Mouse (Mus musculus) MEL (cell line): ENCODE data around the gene Cdc123. TPM values are rescaled to one million over a fixed set of nuclear protein-coding genes. Genes with fewer than 3 reads are reported as not detected.

Source experiments
- DNase-seq: peaks from one replicate; pipeline ENCODE4 v3.0.0; 2011; ENCODE audit warnings: low read depth, low spot score
- H3K27ac ChIP-seq: 2 replicates; pipeline ENCODE4 v1.5.1; 2012; ENCODE audit warnings: low read depth, mild to moderate bottlenecking, control low read depth, low read length, moderate library complexity; ENCODE audit not compliant: control insufficient read depth
- H3K27me3 ChIP-seq, 2 experiments: fragments of 150-350 bp in 1 of 2; sonication (generic) in 1 of 2; 2 replicates each; pipeline ENCODE4 v1.6.1; 2012; ENCODE audit warnings: low read length in 2 of 2, mild to moderate bottlenecking in 2 of 2, improper control_type of control experiment in 1 of 2, moderate library complexity in 1 of 2; ENCODE audit not compliant: insufficient read depth in 2 of 2, control insufficient read depth in 1 of 2
- H3K36me3 ChIP-seq, 2 experiments: 2 replicates each; pipeline ENCODE4 v1.6.1; 2012 to 2014; ENCODE audit warnings: low read length in 2 of 2, improper control_type of control experiment in 1 of 2, inconsistent platforms in 1 of 2, mild to moderate bottlenecking in 1 of 2; ENCODE audit not compliant: insufficient read depth in 2 of 2, control insufficient read depth in 1 of 2
- H3K4me1 ChIP-seq, 2 experiments: fragments of 150-350 bp in 1 of 2; sonication (generic) in 1 of 2; 2 replicates each; pipeline ENCODE4 v1.6.1; 2012; ENCODE audit warnings: low read length in 2 of 2, improper control_type of control experiment in 1 of 2, mild to moderate bottlenecking in 1 of 2; ENCODE audit not compliant: insufficient read depth in 2 of 2, control insufficient read depth in 1 of 2
- H3K4me3 ChIP-seq, 2 experiments: fragments of 150-350 bp in 1 of 2; sonication (generic) in 1 of 2; 2 replicates each; pipeline ENCODE4 v1.5.1; 2012; ENCODE audit warnings: low read depth in 2 of 2, low read length in 2 of 2, mild to moderate bottlenecking in 2 of 2, moderate library complexity in 2 of 2, control low read depth in 1 of 2, improper control_type of control experiment in 1 of 2; ENCODE audit not compliant: control insufficient read depth in 1 of 2, insufficient read depth in 1 of 2
- H3K79me2 ChIP-seq: 2 replicates; pipeline ENCODE4 v1.6.1; 2012; ENCODE audit warnings: mild to moderate bottlenecking, low read length, moderate library complexity; ENCODE audit not compliant: control insufficient read depth, poor library complexity, insufficient read depth
- H3K9ac ChIP-seq: 2 replicates; pipeline ENCODE4 v1.6.1; 2012; ENCODE audit warnings: low read depth, mild to moderate bottlenecking, control low read depth, low read length, moderate library complexity; ENCODE audit not compliant: control insufficient read depth, poor library complexity, severe bottlenecking
- H3K9me3 ChIP-seq: fragments of 150-350 bp; sonication (generic); replicated peaks from 2 replicates; pipeline ENCODE4 v1.6.1; 2012; ENCODE audit warnings: mild to moderate bottlenecking, low read length, improper control_type of control experiment, moderate library complexity; ENCODE audit not compliant: insufficient read depth
- CHD1 ChIP-seq: IDR thresholded peaks from 2 replicates; pipeline ENCODE4 v1.6.1; 2012; ENCODE audit warnings: low read depth, mild to moderate bottlenecking, inconsistent platforms, low read length, improper control_type of control experiment
- CHD2 ChIP-seq: IDR thresholded peaks from 2 replicates; pipeline ENCODE4 v1.6.1; 2011; ENCODE audit warnings: low read length, improper control_type of control experiment
- E2F4 ChIP-seq: IDR thresholded peaks from 2 replicates; pipeline ENCODE4 v1.6.1; 2011; ENCODE audit warnings: low read depth, low read length, improper control_type of control experiment, borderline replicate concordance
- GABPA ChIP-seq: IDR thresholded peaks from 2 replicates; pipeline ENCODE4 v1.6.1; 2012; ENCODE audit warnings: low read depth, mild to moderate bottlenecking, inconsistent platforms, low read length, improper control_type of control experiment, moderate library complexity
- GATA1 ChIP-seq: IDR thresholded peaks from 2 replicates; pipeline ENCODE4 v1.6.1; 2011; ENCODE audit warnings: low read depth, low read length, improper control_type of control experiment
- MXI1 ChIP-seq: IDR thresholded peaks from 2 replicates; pipeline ENCODE4 v1.6.1; 2011; ENCODE audit warnings: mild to moderate bottlenecking, low read depth, low read length, improper control_type of control experiment
- MYB ChIP-seq: IDR thresholded peaks from 2 replicates; pipeline ENCODE4 v1.6.1; 2011; ENCODE audit warnings: mild to moderate bottlenecking, low read depth, low read length, improper control_type of control experiment
- NELFE ChIP-seq: IDR thresholded peaks from 2 replicates; pipeline ENCODE4 v1.6.1; 2011; ENCODE audit warnings: low read depth, low read length, improper control_type of control experiment
- SMC3 ChIP-seq: IDR thresholded peaks from 2 replicates; pipeline ENCODE4 v1.6.1; 2011; ENCODE audit warnings: low read depth, low read length, improper control_type of control experiment
- TAL1 ChIP-seq: IDR thresholded peaks from 2 replicates; pipeline ENCODE4 v1.6.1; 2012; ENCODE audit warnings: mild to moderate bottlenecking, inconsistent platforms, low read length, moderate library complexity, mixed read lengths
- ZC3H11A ChIP-seq: IDR thresholded peaks from 2 replicates; pipeline ENCODE4 v1.6.1; 2012; ENCODE audit warnings: low read depth, mild to moderate bottlenecking, inconsistent platforms, low read length, improper control_type of control experiment
- ZNF384 ChIP-seq: IDR thresholded peaks from 2 replicates; pipeline ENCODE4 v1.6.1; 2012; ENCODE audit warnings: low read depth, mild to moderate bottlenecking, inconsistent platforms, low read length, improper control_type of control experiment
- polyA plus RNA-seq, 2 experiments: library from polyadenylated mRNA; stranded (reverse) in 1 of 2; unstranded in 1 of 2; fragments of >175 nt in 1 of 2; fragments of >200 nt in 1 of 2; gene quantifications; 2 replicates each; pipeline versions ENCODE4 v1.2.1 to v1.2.4; 2012; ENCODE audit warnings: low replicate concordance in 2 of 2, low read depth in 1 of 2; ENCODE audit not compliant: insufficient read length in 2 of 2, insufficient read depth in 1 of 2, missing spikeins in 1 of 2
- total RNA-seq: library from RNA; depleted of rRNA; stranded (reverse); fragments of 300-350 nt; gene quantifications from 2 replicates; pipeline ENCODE4 v1.2.3, GENCODE M21; 2012; rRNA removed

Cdc123 gene
- total and polyA plus RNA-seq, 3 experiments, result 190 to 770 (median 338) TPM

- Histone ChIP-seq H3K4me3 (no peak overlapping the region), H3K4me1 (peaks cover 0 to 7% of the 10 kb centered on the region in 2 experiments; a peak in 2 of 4 replicates), H3K27me3 (no peaks in the 10 kb centered on the region), H3K27ac (no peak overlapping the region), H3K79me2 (no peaks in the 10 kb centered on the region), H3K36me3 (peaks cover 0 to 5% of the 10 kb centered on the region in 2 experiments; a peak in 2 of 4 replicates), H3K9ac (no peak overlapping the region), H3K9me3 (no peaks in the 10 kb centered on the region)
- TF ChIP-seq ZNF384, result no peak
- TF ChIP-seq GATA1, result peak; percentile 36
- no peak for TF ChIP-seq E2F4
- DNase-seq, result peak; percentile 19
Observed at GRCm38 (mm10) chr2:5747545-5748043, 97.4 kb downstream of the Cdc123 start.

DNA sequence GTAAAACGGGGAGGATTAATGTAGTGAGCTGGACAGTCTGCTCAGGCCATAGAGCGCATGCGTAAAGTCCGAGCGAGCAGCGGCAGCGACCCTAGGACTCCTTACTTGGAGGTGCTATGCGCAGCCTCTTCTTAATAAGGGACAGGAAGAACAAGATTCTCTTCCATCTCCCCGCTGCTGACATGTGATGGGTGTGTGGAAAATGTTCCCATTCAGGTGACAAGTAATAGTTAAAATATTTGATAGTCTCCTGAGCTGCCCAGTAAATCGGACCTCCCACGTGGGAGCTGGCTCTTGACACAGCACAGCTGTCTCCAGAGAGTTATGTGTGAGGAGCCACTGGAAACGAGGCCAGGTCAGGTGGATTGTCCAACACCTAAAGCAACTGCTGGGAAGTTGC is 98.4 kb downstream of the Cdc123 start:
- TF ChIP-seq MYB (no peak), GABPA (no peak), CHD1 (no peak), SMC3 (no peak), NELFE (no peak), MXI1 (no peak), CHD2 (no peak), ZC3H11A (no peak), TAL1 (no peak)
- no peaks in the 10 kb centered on the region for H3K9me3 ChIP-seq
- no peak overlapping the region for H3K9ac ChIP-seq

More for the DNA sequence above, 98.4 kb downstream of the Cdc123 start:
- H3K79me2 ChIP-seq, result no peaks in the 10 kb centered on the region
- peaks cover 0 to 5% of the 10 kb centered on the region in 2 experiments; a peak in 2 of 4 replicates for H3K36me3 ChIP-seq
- peaks cover 0 to 7% of the 10 kb centered on the region in 2 experiments; a peak in 2 of 4 replicates for H3K4me1 ChIP-seq
- H3K4me3 ChIP-seq, result no peak overlapping the region
- H3K27ac ChIP-seq, result no peak overlapping the region
- no peak for DNase-seq
- H3K27me3 ChIP-seq, result no peaks in the 10 kb centered on the region

Other genes with a start within 250 kb of the Cdc123 start
- gene Camk1d, start 130.6 kb downstream of the Cdc123 start, total RNA-seq, result 2.9 and 3.7 TPM in 2 replicates
- 1 to 10 TPM in 1 of 2 experiments, not detected in 1; 4.4 TPM for gene Camk1d, start 130.6 kb downstream of the Cdc123 start, polyA plus RNA-seq
- 82.1 and 100 TPM in 2 replicates for gene Nudt5, start 145 bp downstream of the Cdc123 start, total RNA-seq
- gene Nudt5, start 145 bp downstream of the Cdc123 start, polyA plus RNA-seq, result 100 to 1,000 TPM in 1 of 2 experiments, not detected in 1; 141 TPM
- 0.35 and 0.39 TPM in 2 replicates for gene Gm13199, start 17.8 kb upstream of the Cdc123 start, total RNA-seq
- gene Gm13199, start 17.8 kb upstream of the Cdc123 start, polyA plus RNA-seq, result 1 to 10 TPM in 1 of 2 experiments, not detected in 1; 4.8 TPM
- 13.9 and 17.8 TPM in 2 replicates for gene Sec61a2, start 50.3 kb upstream of the Cdc123 start, total RNA-seq
- gene Sec61a2, start 50.3 kb upstream of the Cdc123 start, polyA plus RNA-seq, result 10 to 100 TPM in 1 of 2 experiments, not detected in 1; 32.3 TPM
- gene Dhtkd1, start 97.6 kb upstream of the Cdc123 start, total RNA-seq, result 1.5 and 1.6 TPM in 2 replicates
- gene Dhtkd1, start 97.6 kb upstream of the Cdc123 start, polyA plus RNA-seq, result 1 to 10 TPM in 1 of 2 experiments, not detected in 1; 1.6 TPM
- gene Upf2, start 106.3 kb upstream of the Cdc123 start, total RNA-seq, result 15.2 and 15.3 TPM in 2 replicates
- 10 to 100 TPM in 1 of 2 experiments, not detected in 1; 30.9 TPM for gene Upf2, start 106.3 kb upstream of the Cdc123 start, polyA plus RNA-seq